Mouse (Mus musculus) hindbrain, embryonic 11.5 days (tissue): Measurements from ENCODE around the gene Cdc42ep5. TPM values are rescaled to one million over a fixed set of nuclear protein-coding genes. Genes with fewer than 3 reads are reported as not detected.

Experiments
- ATAC-seq: fragments of 200-750 bp; cut with Nextera tagmentation; 2 replicates; pipeline ENCODE4 v1.8.0; 2017; ENCODE audit warnings: mild to moderate bottlenecking, moderate TSS enrichment, moderate library complexity; ENCODE audit not compliant: low FRiP score
- DNase-seq: peaks from one replicate; pipeline ENCODE4 v3.0.0-alpha.2; 2015; ENCODE audit warnings: low spot score
- H3K27ac ChIP-seq: fragments of 300-500 bp; sonication (generic); 2 replicates; pipeline ENCODE4 v1.5.1; 2014; ENCODE audit warnings: mild to moderate bottlenecking, low read depth, low read length
- H3K27me3 ChIP-seq: fragments of 300-500 bp; sonication (generic); 2 replicates; pipeline ENCODE4 v1.6.1; 2014; ENCODE audit warnings: mild to moderate bottlenecking, low read length, moderate library complexity, mixed read lengths; ENCODE audit not compliant: control insufficient read depth, insufficient read depth
- H3K36me3 ChIP-seq: fragments of 300-500 bp; sonication (generic); 2 replicates; pipeline ENCODE4 v1.6.1; 2014; ENCODE audit warnings: mild to moderate bottlenecking, low read length, moderate library complexity, mixed read lengths; ENCODE audit not compliant: control insufficient read depth, insufficient read depth
- H3K4me1 ChIP-seq: fragments of 300-500 bp; sonication (generic); replicated peaks from 2 replicates; pipeline ENCODE4 v1.6.1; 2014; ENCODE audit warnings: low read length, mixed read lengths; ENCODE audit not compliant: control insufficient read depth, insufficient read depth
- H3K4me2 ChIP-seq: fragments of 300-500 bp; sonication (generic); replicated peaks from 2 replicates; pipeline ENCODE4 v1.6.1; 2014; ENCODE audit warnings: mild to moderate bottlenecking, low read depth, low read length
- H3K4me3 ChIP-seq: fragments of 300-500 bp; sonication (generic); 2 replicates; pipeline ENCODE4 v1.5.1; 2014; ENCODE audit warnings: low read depth, low read length
- H3K9ac ChIP-seq: fragments of 300-500 bp; sonication (generic); 2 replicates; pipeline ENCODE4 v1.6.1; 2014; ENCODE audit warnings: low read depth, low read length
- H3K9me3 ChIP-seq: fragments of 300-500 bp; sonication (generic); 2 replicates; pipeline ENCODE4 v1.6.1; 2016; ENCODE audit warnings: low read length; ENCODE audit not compliant: control insufficient read depth
- WGBS: fragments of 180-500 bp; shearing (Covaris S2); extraction: QIAGEN DNeasy Blood & Tissue Kit; methylation state at CpG from one replicate; pipeline ENCODE4 v1.1.7; 2014; 5-methylcytosine and 5-hydroxymethylcytosine counted together
- polyA plus RNA-seq: library from polyadenylated mRNA; unstranded; fragments of >200 nt; fragmentation: Nextera tagmentation; extraction: Ambion mirVana; gene quantifications from 2 replicates; pipeline ENCODE4 v1.2.1, GENCODE M21; 2014

Gene Cdc42ep5
- polyA plus RNA-seq, 1 experiment from 2014 or later, result 20.7 TPM

GRCm38 (mm10) chr7:4136404-4136770 lies 28.3 kb downstream of the Cdc42ep5 start:
- Histone ChIP-seq H3K36me3 (peaks cover 15% of the 10 kb centered on the region), H3K27ac (peak overlapping the region; percentile 93), H3K4me3 (peak overlapping the region; percentile 50), H3K4me1 (peaks cover 3% of the 10 kb centered on the region; the same call in 1 of the 2 replicates), H3K27me3 (no peaks in the 10 kb centered on the region), H3K9me3 (no peaks in the 10 kb centered on the region), H3K9ac (peak overlapping the region; percentile 64), H3K4me2 (peak overlapping the region; percentile 78)
- no peak for DNase-seq
- WGBS, result 0% methylated on average over 16 of the region's 16 CpGs
- peak; percentile 23 for ATAC-seq

DNA sequence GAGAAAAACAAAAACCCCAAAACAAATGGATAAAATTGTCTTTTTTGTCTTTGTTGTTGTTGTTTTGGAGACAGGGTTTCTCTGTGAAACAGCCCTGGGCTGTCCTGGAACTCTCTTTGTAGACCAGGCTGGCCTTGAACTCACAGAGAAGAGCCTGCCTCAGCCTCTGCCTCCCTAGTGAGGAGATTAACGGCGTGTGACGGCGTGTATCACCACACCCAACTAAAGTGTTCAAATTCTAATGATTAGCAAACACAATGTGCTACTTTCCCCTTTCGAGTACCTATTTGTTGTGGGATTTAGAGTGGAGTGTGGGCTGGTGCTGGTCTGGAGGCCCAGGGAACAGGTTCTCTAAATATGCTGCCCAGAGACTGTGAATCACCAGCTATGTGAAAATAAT lies 29.7 kb downstream of the Cdc42ep5 start:
- Histone ChIP-seq H3K27ac (no peak overlapping the region), H3K9me3 (no peaks in the 10 kb centered on the region), H3K9ac (no peak overlapping the region), H3K4me2 (no peak overlapping the region), H3K4me1 (peaks cover 3% of the 10 kb centered on the region; the same call in 1 of the 2 replicates), H3K36me3 (peaks cover 8% of the 10 kb centered on the region), H3K4me3 (no peak overlapping the region), H3K27me3 (no peaks in the 10 kb centered on the region)
- 89% methylated on average over 5 of the region's 5 CpGs for WGBS
- ATAC-seq (no peak), DNase-seq (no peak)

DNA sequence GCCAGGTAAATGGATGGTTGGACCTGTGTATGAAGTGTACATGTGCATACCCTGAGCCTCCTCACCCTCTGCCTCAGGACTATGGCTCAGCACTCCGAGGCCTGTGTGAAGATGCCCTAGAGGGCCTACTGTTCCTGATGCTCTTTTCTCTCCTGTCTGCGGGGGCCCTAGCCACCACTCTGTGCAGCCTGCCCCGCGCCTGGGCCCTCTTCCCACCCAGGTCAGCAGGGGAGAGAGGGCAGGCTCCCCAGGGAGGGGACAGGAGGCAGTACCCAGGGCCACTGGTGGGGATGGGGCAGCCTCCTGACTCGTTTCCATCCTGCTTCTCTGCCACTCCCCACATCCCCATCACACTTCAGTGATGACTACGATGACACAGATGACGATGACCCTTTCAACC lies 31.7 kb downstream of the Cdc42ep5 start:
- ATAC-seq (no peak), DNase-seq (no peak)
- no peak overlapping the region for H3K4me2 ChIP-seq
- 76% methylated on average over 7 of the region's 7 CpGs for WGBS
- H3K27me3 ChIP-seq, result no peaks in the 10 kb centered on the region
- H3K4me3 ChIP-seq, result no peak overlapping the region
- no peaks in the 10 kb centered on the region for H3K36me3 ChIP-seq
- H3K9ac ChIP-seq, result no peak overlapping the region
- no peaks in the 10 kb centered on the region for H3K9me3 ChIP-seq
- H3K4me1 ChIP-seq, result 0 out of 2 replicates have a peak, but pooled peaks cover 2% of the 10 kb centered on the region
- no peak overlapping the region for H3K27ac ChIP-seq

DNA sequence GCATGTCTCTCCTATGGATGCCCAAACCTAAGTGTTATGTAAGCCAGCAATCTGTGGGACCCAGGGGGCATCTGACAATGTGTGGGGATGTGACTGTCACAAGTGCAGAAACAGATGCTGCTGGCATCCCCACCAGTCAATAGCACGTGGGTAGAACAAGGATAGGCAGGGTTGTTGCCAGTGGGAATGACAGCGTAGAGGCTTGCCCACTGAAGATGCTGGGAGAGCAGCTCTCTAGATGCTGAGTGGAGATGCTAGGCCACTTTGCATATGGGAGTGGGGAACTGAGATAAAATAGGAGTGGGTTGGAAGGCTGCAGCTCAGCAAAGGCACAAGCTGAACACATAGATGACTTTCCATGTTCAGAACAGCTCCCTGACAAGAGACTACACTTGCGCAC lies 32.1 kb downstream of the Cdc42ep5 start:
- no peak overlapping the region for H3K4me2 ChIP-seq
- no peak overlapping the region for H3K9ac ChIP-seq
- no peaks in the 10 kb centered on the region for H3K9me3 ChIP-seq
- DNase-seq, result no peak
- 96% methylated on average over 3 of the region's 3 CpGs for WGBS
- no peak overlapping the region for H3K4me3 ChIP-seq
- no peak for ATAC-seq
- no peak overlapping the region for H3K27ac ChIP-seq
- no peaks in the 10 kb centered on the region for H3K27me3 ChIP-seq
- H3K36me3 ChIP-seq, result no peaks in the 10 kb centered on the region
- no peaks in the 10 kb centered on the region for H3K4me1 ChIP-seq

- ATAC-seq, result no peak
- Histone ChIP-seq H3K27me3 (no peaks in the 10 kb centered on the region), H3K9ac (no peak overlapping the region), H3K4me2 (no peak overlapping the region), H3K9me3 (no peaks in the 10 kb centered on the region), H3K4me1 (no peaks in the 10 kb centered on the region), H3K4me3 (no peak overlapping the region), H3K27ac (no peak overlapping the region), H3K36me3 (no peaks in the 10 kb centered on the region)
- 95% methylated on average over 8 of the region's 8 CpGs for WGBS
- DNase-seq, result no peak
These were observed 32.7 kb downstream of the Cdc42ep5 start for GRCm38 (mm10) chr7:4131964-4132363.

DNA sequence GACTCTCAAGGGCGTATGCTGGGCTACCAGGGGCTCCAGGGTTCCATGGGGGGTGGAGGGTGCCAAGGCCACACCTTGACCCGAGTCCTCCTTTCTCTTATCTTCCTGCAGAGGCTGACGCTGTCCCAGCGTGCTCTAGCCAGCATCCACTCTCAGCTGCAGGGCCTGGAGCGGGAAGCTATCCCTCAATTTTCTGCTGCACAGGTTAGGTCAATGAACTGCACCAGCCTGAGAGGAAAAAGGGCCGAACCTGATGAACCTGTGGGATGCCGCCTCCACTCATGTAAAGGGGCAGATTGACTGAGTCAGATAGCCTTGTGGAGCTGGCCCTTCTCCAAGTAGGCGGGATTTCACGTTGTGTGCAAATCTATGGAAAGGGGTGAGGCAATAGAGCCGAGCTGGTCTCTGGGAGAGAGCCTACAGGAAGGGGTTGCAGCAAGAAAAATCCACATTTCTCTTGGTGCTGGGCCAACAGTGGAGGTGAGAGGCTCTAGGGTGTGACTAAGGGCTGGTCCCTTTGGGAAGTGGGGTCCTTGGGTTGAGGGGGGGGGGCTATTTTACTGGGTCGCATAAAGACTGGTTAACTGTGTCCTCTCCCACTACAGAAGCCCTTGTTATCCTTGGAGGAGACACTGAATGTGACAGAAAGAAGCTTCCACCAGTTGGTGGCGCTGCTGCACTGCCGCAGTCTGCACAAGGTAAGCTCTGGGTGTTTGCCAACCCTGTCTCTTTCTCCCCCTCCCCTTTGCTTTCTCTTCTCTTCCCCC lies 33.8 kb downstream of the Cdc42ep5 start:
- peak overlapping the region; percentile 60; the same call in 1 of the 2 replicates for H3K27ac ChIP-seq
- H3K36me3 ChIP-seq, result no peaks in the 10 kb centered on the region
- no peaks in the 10 kb centered on the region for H3K27me3 ChIP-seq
- H3K4me3 ChIP-seq, result no peak overlapping the region
- ATAC-seq, result peak; percentile 88
- H3K9ac ChIP-seq, result no peak overlapping the region; the same call in 1 of the 2 replicates
- no peaks in the 10 kb centered on the region for H3K4me1 ChIP-seq
- peak; percentile 89 for DNase-seq
- 49% methylated on average over 13 of the region's 13 CpGs for WGBS
- H3K9me3 ChIP-seq, result no peaks in the 10 kb centered on the region
- H3K4me2 ChIP-seq, result no peak overlapping the region

GRCm38 (mm10) chr7:4128860-4129259 lies 35.8 kb downstream of the Cdc42ep5 start:
- Histone ChIP-seq H3K27ac (no peak overlapping the region), H3K9me3 (no peaks in the 10 kb centered on the region), H3K9ac (no peak overlapping the region), H3K4me2 (no peak overlapping the region), H3K27me3 (no peaks in the 10 kb centered on the region), H3K36me3 (no peaks in the 10 kb centered on the region), H3K4me3 (no peak overlapping the region), H3K4me1 (peaks cover 8% of the 10 kb centered on the region)
- DNase-seq (no peak), ATAC-seq (no peak)
- WGBS, result 71% methylated on average over 6 of the region's 6 CpGs

- no peak for DNase-seq
- H3K36me3 ChIP-seq, result no peaks in the 10 kb centered on the region
These were observed 36.8 kb downstream of the Cdc42ep5 start for GRCm38 (mm10) chr7:4127894-4128293.

More at GRCm38 (mm10) chr7:4127894-4128293, 36.8 kb downstream of the Cdc42ep5 start:
- Histone ChIP-seq H3K9me3 (no peaks in the 10 kb centered on the region), H3K9ac (no peak overlapping the region), H3K27ac (no peak overlapping the region), H3K4me1 (peaks cover 11% of the 10 kb centered on the region), H3K27me3 (no peaks in the 10 kb centered on the region), H3K4me3 (no peak overlapping the region), H3K4me2 (no peak overlapping the region)
- 90% methylated on average over 4 of the region's 4 CpGs for WGBS
- ATAC-seq, result no peak
